Mouse (Mus musculus) forebrain, embryonic 13.5 days (tissue): ENCODE data around the gene Gsc2. TPM values are rescaled to one million over a fixed set of nuclear protein-coding genes. Genes with fewer than 3 reads are reported as not detected.

Experiments
- ATAC-seq: fragments of 200-750 bp; cut with Nextera tagmentation; 2 replicates; pipeline ENCODE4 v1.8.0; 2017
- H3K27ac ChIP-seq: fragments of 300-500 bp; sonication (generic); 2 replicates; pipeline ENCODE4 v1.5.1; 2015; ENCODE audit warnings: inconsistent platforms, mild to moderate bottlenecking, moderate library complexity
- H3K27me3 ChIP-seq: fragments of 300-500 bp; sonication (generic); 2 replicates; pipeline ENCODE4 v1.6.1; 2015; ENCODE audit warnings: mild to moderate bottlenecking, inconsistent platforms
- H3K36me3 ChIP-seq: fragments of 300-500 bp; sonication (generic); 2 replicates; pipeline ENCODE4 v1.6.1; 2015; ENCODE audit warnings: mild to moderate bottlenecking, inconsistent platforms; ENCODE audit not compliant: poor library complexity, severe bottlenecking
- H3K4me1 ChIP-seq: fragments of 300-500 bp; sonication (generic); 2 replicates; pipeline ENCODE4 v1.6.1; 2015; ENCODE audit warnings: inconsistent platforms
- H3K4me2 ChIP-seq: fragments of 300-500 bp; sonication (generic); 2 replicates; pipeline ENCODE4 v1.6.1; 2015; ENCODE audit warnings: inconsistent platforms, mild to moderate bottlenecking, moderate library complexity
- H3K4me3 ChIP-seq: fragments of 300-500 bp; sonication (generic); 2 replicates; pipeline ENCODE4 v1.5.1; 2015; ENCODE audit warnings: mild to moderate bottlenecking, inconsistent platforms
- H3K9ac ChIP-seq: fragments of 300-500 bp; sonication (generic); 2 replicates; pipeline ENCODE4 v1.6.1; 2015; ENCODE audit warnings: mild to moderate bottlenecking, inconsistent platforms
- H3K9me3 ChIP-seq: fragments of 300-500 bp; sonication (generic); replicated peaks from 2 replicates; pipeline ENCODE4 v1.6.1; 2016; ENCODE audit warnings: inconsistent platforms
- WGBS: fragments of 180-500 bp; shearing (Covaris S2); methylation state at CpG from one replicate; pipeline ENCODE4 v1.1.7; 2015; 5-methylcytosine and 5-hydroxymethylcytosine counted together
- polyA plus RNA-seq: library from polyadenylated mRNA; unstranded; fragments of >200 nt; fragmentation: Nextera tagmentation; extraction: Ambion mirVana; gene quantifications from 2 replicates; pipeline ENCODE4 v1.2.1, GENCODE M21; 2015

Gsc2 gene
- polyA plus RNA-seq, 1 experiment from 2014 or later = 0.32 TPM

DNA sequence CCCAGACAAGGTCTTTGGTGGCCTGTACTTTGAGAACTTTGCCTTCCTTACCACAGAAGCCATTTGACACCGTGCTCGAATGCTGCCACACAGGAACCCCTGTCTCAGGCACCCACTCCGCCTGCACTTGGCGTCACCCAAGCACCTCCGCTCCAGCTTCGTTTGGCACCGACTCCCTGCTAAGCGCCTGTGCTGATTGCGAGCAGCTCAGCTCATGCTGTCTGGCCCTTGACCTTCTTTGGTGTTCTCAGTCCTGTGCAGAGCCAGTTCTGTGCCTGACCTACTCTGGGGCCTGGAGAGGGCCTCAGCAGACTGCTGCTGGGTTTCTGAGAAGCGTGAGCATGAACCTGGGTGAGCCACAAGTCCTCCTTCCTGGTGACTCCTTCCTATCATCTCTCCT lies 21.9 kb upstream of the Gsc2 start:
- peaks cover 8% of the 10 kb centered on the region; the same call in 1 of the 2 replicates for H3K4me1 ChIP-seq
- H3K9me3 ChIP-seq = no peaks in the 10 kb centered on the region
- 80% methylated on average over 10 of the region's 10 CpGs for WGBS
- no peak overlapping the region for H3K4me3 ChIP-seq
- no peak overlapping the region for H3K27ac ChIP-seq
- H3K36me3 ChIP-seq = no peaks in the 10 kb centered on the region
- H3K27me3 ChIP-seq = peaks cover 30% of the 10 kb centered on the region
- no peak for ATAC-seq
- no peak overlapping the region for H3K4me2 ChIP-seq
- no peak overlapping the region for H3K9ac ChIP-seq

GRCm38 (mm10) chr16:17934445-17934910 lies 19.6 kb upstream of the Gsc2 start:
- ATAC-seq = no peak
- Histone ChIP-seq H3K27ac (no peak overlapping the region), H3K36me3 (no peaks in the 10 kb centered on the region), H3K9ac (no peak overlapping the region), H3K27me3 (peaks cover 38% of the 10 kb centered on the region), H3K9me3 (no peaks in the 10 kb centered on the region), H3K4me1 (peaks cover 8% of the 10 kb centered on the region; the same call in 1 of the 2 replicates), H3K4me2 (no peak overlapping the region), H3K4me3 (no peak overlapping the region)
- WGBS = 73% methylated on average over 3 of the region's 3 CpGs

GRCm38 (mm10) chr16:17933594-17934444 lies 19.0 kb upstream of the Gsc2 start:
- H3K27me3 ChIP-seq = peaks cover 38% of the 10 kb centered on the region

DNA sequence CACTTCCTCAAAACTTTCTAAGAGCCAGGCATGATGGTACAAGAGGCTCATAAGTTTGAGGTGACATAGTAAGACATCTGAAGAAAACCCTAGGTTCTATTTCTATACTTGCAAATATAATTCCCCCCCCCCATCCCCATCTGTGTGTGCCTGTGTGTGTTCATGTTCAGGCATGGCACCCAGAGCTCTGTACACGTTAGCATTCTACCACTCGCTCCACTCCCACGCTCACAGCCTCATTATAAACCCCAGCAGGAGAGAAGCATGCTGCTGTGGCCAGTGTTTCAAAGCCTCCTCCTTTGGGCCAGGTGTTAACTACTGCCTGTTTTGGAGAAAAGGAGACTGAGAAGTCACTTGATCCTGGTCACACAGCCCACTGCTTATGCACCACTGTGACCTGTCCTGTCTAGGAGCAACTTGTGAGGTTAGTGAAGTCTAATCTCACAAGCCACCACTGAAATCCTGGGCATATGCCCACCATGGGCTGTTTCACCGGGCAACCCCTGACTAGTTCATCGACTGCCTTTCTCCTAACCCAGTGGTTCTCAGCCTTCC lies 17.1 kb upstream of the Gsc2 start:
- Histone ChIP-seq H3K4me2 (no peak overlapping the region), H3K36me3 (no peaks in the 10 kb centered on the region), H3K9me3 (no peaks in the 10 kb centered on the region), H3K9ac (no peak overlapping the region), H3K27ac (no peak overlapping the region), H3K27me3 (peaks cover 29% of the 10 kb centered on the region), H3K4me1 (peaks cover 9% of the 10 kb centered on the region), H3K4me3 (no peak overlapping the region)
- 73% methylated on average over 5 of the region's 5 CpGs for WGBS
- ATAC-seq = no peak

More at GRCm38 (mm10) chr16:17933594-17934444, 19.0 kb upstream of the Gsc2 start:
- WGBS = 71% methylated on average over 9 of the region's 9 CpGs
- Histone ChIP-seq H3K4me3 (no peak overlapping the region), H3K9me3 (no peaks in the 10 kb centered on the region), H3K9ac (no peak overlapping the region), H3K27ac (no peak overlapping the region), H3K36me3 (no peaks in the 10 kb centered on the region), H3K4me1 (peaks cover 5% of the 10 kb centered on the region), H3K4me2 (no peak overlapping the region)
- no peak for ATAC-seq

DNA sequence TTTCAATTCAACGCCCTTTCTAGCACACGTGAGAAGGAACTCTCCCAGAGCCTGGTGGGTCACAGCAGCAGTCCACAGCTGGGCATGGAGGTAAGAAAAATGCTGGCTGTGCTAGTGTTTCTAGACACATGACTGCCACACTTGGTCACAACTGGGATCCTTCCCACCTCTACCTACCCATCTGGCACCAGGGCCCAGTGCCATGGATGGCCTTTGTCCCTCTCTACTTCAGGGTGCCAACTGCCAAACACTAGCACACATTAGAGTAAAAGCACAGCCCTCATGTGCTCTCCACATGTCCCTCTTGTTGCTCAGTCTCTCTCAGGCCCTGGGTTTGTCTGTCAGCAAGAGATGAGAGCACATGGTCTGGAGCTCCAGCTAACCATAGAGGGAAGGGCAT lies 14.8 kb upstream of the Gsc2 start:
- Histone ChIP-seq H3K4me2 (no peak overlapping the region), H3K27ac (no peak overlapping the region), H3K4me3 (no peak overlapping the region), H3K27me3 (peaks cover 20% of the 10 kb centered on the region), H3K9ac (no peak overlapping the region), H3K9me3 (no peaks in the 10 kb centered on the region), H3K4me1 (peaks cover 20% of the 10 kb centered on the region), H3K36me3 (peaks cover 20% of the 10 kb centered on the region)
- no peak for ATAC-seq
- WGBS = 37% methylated on average over 2 of the region's 2 CpGs

GRCm38 (mm10) chr16:17929211-17929610 lies 14.4 kb upstream of the Gsc2 start:
- H3K9me3 ChIP-seq = no peaks in the 10 kb centered on the region
- peaks cover 20% of the 10 kb centered on the region for H3K4me1 ChIP-seq
- peaks cover 16% of the 10 kb centered on the region for H3K27me3 ChIP-seq
- ATAC-seq = no peak
- no peak overlapping the region for H3K4me3 ChIP-seq
- H3K36me3 ChIP-seq = peaks cover 20% of the 10 kb centered on the region
- H3K27ac ChIP-seq = peak overlapping the region; percentile 77; the same call in 1 of the 2 replicates
- 0% methylated on average over 2 of the region's 2 CpGs for WGBS
- H3K4me2 ChIP-seq = peak overlapping the region; percentile 93; the same call in 1 of the 2 replicates
- no peak overlapping the region for H3K9ac ChIP-seq

GRCm38 (mm10) chr16:17928627-17929104 lies 13.8 kb upstream of the Gsc2 start:
- Histone ChIP-seq H3K27ac (peak overlapping the region; percentile 77), H3K4me3 (peak overlapping the region; percentile 88), H3K4me2 (peak overlapping the region; percentile 93), H3K9me3 (no peaks in the 10 kb centered on the region), H3K36me3 (peaks cover 20% of the 10 kb centered on the region), H3K4me1 (peaks cover 20% of the 10 kb centered on the region), H3K9ac (peak overlapping the region; percentile 89), H3K27me3 (peaks cover 14% of the 10 kb centered on the region)
- ATAC-seq = peak; percentile 48
- under 1% methylated on average over 9 of the region's 9 CpGs for WGBS

GRCm38 (mm10) chr16:17928087-17928580 lies 13.3 kb upstream of the Gsc2 start, which contains the start of gene Slc25a1:
TSS of gene Slc25a1 (minus strand) at chr16:17928219.
- Histone ChIP-seq H3K4me3 (peak within 1 kb of the TSS; percentile 88), H3K36me3 (peaks cover 20% of the 10 kb centered on the region), H3K27ac (peak within 1 kb of the TSS; percentile 77), H3K9me3 (no peaks in the 10 kb centered on the region), H3K27me3 (peaks cover 14% of the 10 kb centered on the region), H3K4me2 (peak within 1 kb of the TSS; percentile 93), H3K9ac (peak within 1 kb of the TSS; percentile 89), H3K4me1 (peaks cover 23% of the 10 kb centered on the region)
- peak; percentile 83 for ATAC-seq
- WGBS = under 1% methylated on average over 47 of the region's 47 CpGs

GRCm38 (mm10) chr16:17927351-17928082 lies 12.7 kb upstream of the Gsc2 start:
- H3K4me3 ChIP-seq = peak overlapping the region; percentile 88
- H3K4me1 ChIP-seq = peaks cover 30% of the 10 kb centered on the region
- H3K27ac ChIP-seq = peak overlapping the region; percentile 77
- peak overlapping the region; percentile 93 for H3K4me2 ChIP-seq
- under 1% methylated on average over 69 of the region's 72 CpGs for WGBS
- peak overlapping the region; percentile 89 for H3K9ac ChIP-seq
- H3K27me3 ChIP-seq = peaks cover 13% of the 10 kb centered on the region
- peak; percentile 52 for ATAC-seq
- peaks cover 20% of the 10 kb centered on the region for H3K36me3 ChIP-seq
- H3K9me3 ChIP-seq = no peaks in the 10 kb centered on the region

- ATAC-seq = peak; percentile 9; the same call in 1 of the 2 replicates
- Histone ChIP-seq H3K27me3 (peaks cover 22% of the 10 kb centered on the region), H3K4me2 (peak overlapping the region; percentile 98), H3K9me3 (no peaks in the 10 kb centered on the region), H3K4me3 (peak overlapping the region; percentile 79), H3K9ac (peak overlapping the region; percentile 91), H3K36me3 (peaks cover 20% of the 10 kb centered on the region), H3K4me1 (peaks cover 41% of the 10 kb centered on the region), H3K27ac (peak overlapping the region; percentile 86)
- WGBS = 1% methylated on average over 14 of the region's 14 CpGs
Measured at GRCm38 (mm10) chr16:17922163-17922538, 7.3 kb upstream of the Gsc2 start.

DNA sequence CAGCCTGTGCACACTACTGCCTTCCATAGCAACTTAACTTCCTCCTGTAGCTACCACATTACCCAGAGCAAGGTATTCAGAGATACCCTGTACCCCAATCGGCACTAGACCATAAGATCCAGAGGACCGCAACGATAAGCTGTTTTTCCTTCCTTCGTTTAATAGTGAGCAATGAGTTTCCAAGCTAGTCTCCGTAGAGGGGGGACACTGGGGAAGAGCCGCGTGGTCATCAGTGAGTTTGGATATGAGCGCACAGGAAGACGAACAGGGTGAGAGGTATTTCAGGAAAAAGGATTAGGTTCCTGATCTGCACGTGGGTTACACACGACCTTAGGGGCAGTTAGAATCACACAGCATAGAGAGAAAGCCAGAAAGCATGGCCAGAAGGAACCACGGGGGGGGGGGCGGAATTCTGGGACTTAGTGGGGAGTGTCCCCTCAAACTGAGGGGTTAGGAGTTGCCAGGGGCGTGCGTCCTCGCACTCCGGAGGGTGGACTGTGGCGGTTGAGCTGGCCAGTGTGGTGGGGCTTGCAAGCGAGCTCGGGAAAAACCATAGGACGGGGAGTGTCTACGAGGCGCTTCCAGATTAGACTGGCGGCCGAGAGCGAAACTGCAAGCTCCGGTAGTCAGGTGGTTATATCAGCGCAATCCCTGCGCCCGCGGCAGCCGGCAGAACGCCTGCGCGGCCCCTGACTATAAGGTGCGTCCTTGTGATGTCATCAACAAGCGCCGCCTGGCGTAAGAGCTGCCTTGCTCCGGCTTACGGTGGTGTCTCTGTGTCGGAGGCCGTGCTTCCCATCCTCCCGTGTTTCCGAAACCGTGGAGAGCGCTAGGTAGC lies 6.7 kb upstream of the Gsc2 start:
- peak overlapping the region; percentile 98 for H3K4me2 ChIP-seq
- peaks cover 28% of the 10 kb centered on the region for H3K27me3 ChIP-seq
- H3K4me1 ChIP-seq = peaks cover 35% of the 10 kb centered on the region
- peak; percentile 97 for ATAC-seq
- H3K9ac ChIP-seq = peak overlapping the region; percentile 91
- H3K27ac ChIP-seq = peak overlapping the region; percentile 86
- WGBS = 2% methylated on average over 47 of the region's 47 CpGs
- peak overlapping the region; percentile 79 for H3K4me3 ChIP-seq
- H3K9me3 ChIP-seq = no peaks in the 10 kb centered on the region
- H3K36me3 ChIP-seq = peaks cover 20% of the 10 kb centered on the region
